Mouse (Mus musculus) G1E-ER4 (cell line): Measurements from ENCODE around the gene Map1b. TPM values are rescaled to one million over a fixed set of nuclear protein-coding genes. Genes with fewer than 3 reads are reported as not detected.

Source experiments
- GATA1 ChIP-seq: IDR thresholded peaks from one replicate; pipeline ENCODE4 v1.8.0; 2012; ENCODE audit warnings: low read length, inconsistent platforms
- polyA plus RNA-seq: library from polyadenylated mRNA; stranded (reverse); fragments of >175 nt; gene quantifications from 2 replicates; pipeline ENCODE4 v1.2.3, GENCODE M21; 2012

Map1b gene
- polyA plus RNA-seq, 1 experiment: not detected

GRCm38 (mm10) chr13:99384555-99385203 is 131.7 kb downstream of the Map1b start:
- TF ChIP-seq GATA1: no peak

DNA sequence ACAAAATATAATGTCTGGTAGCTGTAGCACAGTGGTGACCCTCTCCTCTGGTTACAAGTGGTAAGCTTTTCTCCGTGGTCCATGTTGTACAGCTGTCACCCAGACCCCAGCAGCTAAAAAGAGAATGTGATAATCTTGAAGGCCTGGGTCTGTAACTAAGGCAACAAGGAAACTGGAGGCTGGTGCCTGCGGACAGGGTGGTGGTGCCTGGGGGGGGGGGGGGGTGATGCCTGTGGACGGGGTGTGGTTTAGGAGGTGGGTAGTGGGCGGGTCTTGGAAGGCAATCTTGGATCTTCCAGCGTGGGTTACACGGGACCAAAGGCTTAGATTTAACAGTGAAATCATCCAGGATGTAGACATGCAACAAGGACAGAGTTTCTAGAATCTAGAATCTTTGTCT is 134.0 kb downstream of the Map1b start:
- TF ChIP-seq GATA1: no peak

- TF ChIP-seq GATA1: no peak
Observed at GRCm38 (mm10) chr13:99378223-99378622, 138.1 kb downstream of the Map1b start.

DNA sequence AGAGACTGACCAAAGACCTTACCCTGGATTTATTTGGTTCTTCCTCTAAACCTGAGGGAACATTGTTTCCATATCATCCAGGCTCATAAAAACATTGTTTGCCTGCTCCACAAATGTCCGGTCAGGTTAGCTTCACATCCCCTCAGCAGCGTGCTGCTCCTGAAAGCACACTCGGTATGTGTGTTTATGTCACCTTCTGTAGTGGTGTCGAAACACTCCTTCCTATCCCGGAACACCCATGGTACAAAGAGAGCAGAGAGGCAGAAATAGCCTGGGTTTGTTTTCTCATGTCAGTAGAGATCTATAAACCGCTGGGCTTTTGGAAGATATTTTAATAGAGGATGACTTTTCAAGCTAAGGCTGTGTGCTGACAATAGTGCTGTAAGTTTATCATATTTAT is 139.3 kb downstream of the Map1b start:
- TF ChIP-seq GATA1: no peak

- TF ChIP-seq GATA1: no peak
Observed at GRCm38 (mm10) chr13:99375550-99375949, 140.8 kb downstream of the Map1b start.

GRCm38 (mm10) chr13:99374191-99374590 is 142.1 kb downstream of the Map1b start:
- no peak for TF ChIP-seq GATA1

DNA sequence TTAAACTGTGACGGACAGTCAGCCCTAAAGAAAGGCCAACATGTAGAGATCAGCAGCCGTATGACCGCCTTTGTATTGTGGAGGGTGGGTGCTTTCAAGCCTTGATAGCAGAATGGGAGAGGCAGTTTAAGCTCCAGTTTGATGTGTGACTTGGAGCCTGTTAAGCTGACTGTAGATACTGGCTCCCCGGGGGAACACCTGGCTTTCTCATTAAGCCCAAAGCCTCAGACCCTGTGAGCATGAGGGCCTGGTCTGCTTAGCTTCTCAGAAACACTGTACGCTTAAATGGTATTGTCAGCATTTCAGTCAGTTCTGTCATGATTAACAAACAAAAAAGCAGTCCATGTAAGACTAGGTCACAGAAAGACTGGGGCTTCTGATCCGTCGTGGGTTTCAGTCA is 142.7 kb downstream of the Map1b start:
- no peak for TF ChIP-seq GATA1

Other genes starting within 250 kb of the Map1b start
- gene Ptcd2, start 171.8 kb downstream of the Map1b start, polyA plus RNA-seq: 22.5 and 46.1 TPM in 2 replicates
- 17.2 and 22.4 TPM in 2 replicates for gene Mrps27, start 171.8 kb downstream of the Map1b start, polyA plus RNA-seq